12 mouse cellular contexts compared by ENCODE assay signal in the genomic region with DNA sequence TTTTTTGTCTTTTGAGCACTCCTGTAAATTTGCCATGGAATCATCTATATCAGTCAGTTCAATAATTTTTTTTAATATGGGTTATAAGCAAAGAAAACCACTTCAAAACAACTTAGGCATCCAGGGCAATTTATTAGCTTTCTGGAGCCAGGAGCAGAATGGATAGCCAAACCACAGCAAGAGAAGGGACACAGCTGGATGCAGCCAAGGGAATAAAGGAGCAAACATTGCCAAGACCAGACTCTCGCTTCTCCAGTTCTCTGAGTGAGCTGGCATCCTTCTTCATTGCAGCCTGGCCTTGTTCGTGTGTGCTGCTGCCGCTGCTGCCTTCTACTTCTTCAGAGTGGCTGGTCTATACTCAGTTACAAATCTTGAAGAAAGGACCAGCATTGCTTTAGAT.
DNase-seq lines count a peak whose midpoint lies in the region; ATAC-seq and TF ChIP-seq lines count a peak whose summit lies in the region.
"Had no signal": no experiment of that assay in that cellular context is flagged by ENCODE, and none has a peak within 500 bp of the region (broad histone marks: within the 10 kb centered on the region; RNA-seq: fewer than 3 reads in every experiment).

No protein-coding gene starts in this region.

- no peak overlapping the region for H3K9ac ChIP-seq in hindbrain, postnatal 0 days (replicated peaks; ENCODE audit: low read length)
- H3K9ac ChIP-seq in hindbrain, embryonic 16.5 days (ENCODE audit: low read depth, low read length) = no peak overlapping the region
- H3K9ac ChIP-seq in midbrain, postnatal 0 days (replicated peaks; ENCODE audit: low read length, poor library complexity, severe bottlenecking) = no peak overlapping the region
- no peak overlapping the region for H3K9ac ChIP-seq in midbrain, embryonic 15.5 days
- H3K9ac ChIP-seq: liver, embryonic 13.5 days; midbrain, embryonic 13.5 days; neural tube, embryonic 15.5 days had no signal

- H3K4me3 ChIP-seq in hindbrain, postnatal 0 days (ENCODE audit: low read length) = no peak overlapping the region
- no peak overlapping the region for H3K4me3 ChIP-seq in hindbrain, embryonic 16.5 days (ENCODE audit: low read length)
- H3K4me3 ChIP-seq in midbrain, postnatal 0 days (ENCODE audit: low read depth, low read length) = no peak overlapping the region
- no peak overlapping the region for H3K4me3 ChIP-seq in midbrain, embryonic 15.5 days
- H3K4me3 ChIP-seq in hindbrain, embryonic 10.5 days = no peak overlapping the region
- H3K4me3 ChIP-seq: erythroblast, embryonic 14.5 days; liver, embryonic 13.5 days; midbrain, embryonic 13.5 days; neural tube, embryonic 15.5 days had no signal

- no peaks in the 10 kb centered on the region for H3K9me3 ChIP-seq in hindbrain, postnatal 0 days (ENCODE audit: low read length)
- no peaks in the 10 kb centered on the region for H3K9me3 ChIP-seq in hindbrain, embryonic 16.5 days (ENCODE audit: control insufficient read depth, low read length)
- H3K9me3 ChIP-seq in midbrain, postnatal 0 days (ENCODE audit: low read length) = no peaks in the 10 kb centered on the region
- no peaks in the 10 kb centered on the region for H3K9me3 ChIP-seq in midbrain, embryonic 15.5 days
- H3K9me3 ChIP-seq in hindbrain, embryonic 10.5 days = no peaks in the 10 kb centered on the region
- H3K9me3 ChIP-seq: liver, embryonic 13.5 days; midbrain, embryonic 13.5 days; neural tube, embryonic 15.5 days had no signal

- WGBS in hindbrain, postnatal 0 days = 65% methylated on average over 3 of the region's 3 CpGs
- WGBS in hindbrain, embryonic 16.5 days = 65% methylated on average over 3 of the region's 3 CpGs
- 78% methylated on average over 3 of the region's 3 CpGs for WGBS in midbrain, postnatal 0 days
- WGBS in midbrain, embryonic 15.5 days = 75% methylated on average over 3 of the region's 3 CpGs
- 88% methylated on average over 3 of the region's 3 CpGs for WGBS in hindbrain, embryonic 10.5 days

- DNase-seq in adrenal gland, adult 2 months = peak; percentile 52
- DNase-seq in adrenal gland, postnatal 14 days = no peak
- DNase-seq in hindbrain, postnatal 0 days (ENCODE audit: low spot score) = peak; percentile 27
- peak; percentile 17 for DNase-seq in midbrain, postnatal 0 days (ENCODE audit: low spot score)
- no peak for DNase-seq in thymus, postnatal 25 days
- DNase-seq in hindbrain, embryonic 10.5 days (ENCODE audit: low spot score) = no peak
- DNase-seq: liver, embryonic 13.5 days had no signal

- no peaks in the 10 kb centered on the region for H3K36me3 ChIP-seq in hindbrain, postnatal 0 days (ENCODE audit: insufficient read depth, low read length)
- H3K36me3 ChIP-seq in hindbrain, embryonic 16.5 days (ENCODE audit: control insufficient read depth, insufficient read depth, low read length) = no peaks in the 10 kb centered on the region
- no peaks in the 10 kb centered on the region for H3K36me3 ChIP-seq in midbrain, postnatal 0 days (ENCODE audit: insufficient read depth, low read length)
- H3K36me3 ChIP-seq in midbrain, embryonic 15.5 days (replicated peaks) = no peaks in the 10 kb centered on the region
- no peaks in the 10 kb centered on the region for H3K36me3 ChIP-seq in hindbrain, embryonic 10.5 days
- H3K36me3 ChIP-seq: liver, embryonic 13.5 days; midbrain, embryonic 13.5 days; neural tube, embryonic 15.5 days had no signal

- TF ChIP-seq CTCF in hindbrain, postnatal 0 days (IDR thresholded peaks at IDR 0.05; ENCODE audit: low read depth) = no peak
- no peak for TF ChIP-seq CTCF in midbrain, postnatal 0 days (IDR thresholded peaks at IDR 0.05)

- H3K4me1 ChIP-seq in hindbrain, postnatal 0 days (ENCODE audit: insufficient read depth, low read length) = no peaks in the 10 kb centered on the region
- H3K4me1 ChIP-seq in hindbrain, embryonic 16.5 days (ENCODE audit: control insufficient read depth, insufficient read depth, low read depth, low read length) = no peaks in the 10 kb centered on the region
- H3K4me1 ChIP-seq in midbrain, postnatal 0 days (ENCODE audit: insufficient read depth, low read length) = no peaks in the 10 kb centered on the region
- H3K4me1 ChIP-seq in midbrain, embryonic 15.5 days = no peaks in the 10 kb centered on the region
- H3K4me1 ChIP-seq in hindbrain, embryonic 10.5 days (replicated peaks) = no peaks in the 10 kb centered on the region
- H3K4me1 ChIP-seq: liver, embryonic 13.5 days; midbrain, embryonic 13.5 days; neural tube, embryonic 15.5 days had no signal

- no peaks in the 10 kb centered on the region for H3K27me3 ChIP-seq in hindbrain, postnatal 0 days (ENCODE audit: insufficient read depth, low read length)
- H3K27me3 ChIP-seq in hindbrain, embryonic 16.5 days (replicated peaks; ENCODE audit: control insufficient read depth, insufficient read depth, low read length) = no peaks in the 10 kb centered on the region
- H3K27me3 ChIP-seq in midbrain, postnatal 0 days (ENCODE audit: insufficient read depth, low read length) = no peaks in the 10 kb centered on the region
- no peaks in the 10 kb centered on the region for H3K27me3 ChIP-seq in midbrain, embryonic 15.5 days (replicated peaks)
- no peaks in the 10 kb centered on the region for H3K27me3 ChIP-seq in hindbrain, embryonic 10.5 days (ENCODE audit: insufficient read depth, poor library complexity, severe bottlenecking)
- H3K27me3 ChIP-seq: liver, embryonic 13.5 days; midbrain, embryonic 13.5 days; neural tube, embryonic 15.5 days had no signal

- no peak overlapping the region for H3K4me2 ChIP-seq in hindbrain, postnatal 0 days (ENCODE audit: low read depth, low read length)
- H3K4me2 ChIP-seq in hindbrain, embryonic 16.5 days (ENCODE audit: low read length) = no peak overlapping the region
- H3K4me2 ChIP-seq in midbrain, postnatal 0 days (ENCODE audit: low read depth, low read length, poor library complexity, severe bottlenecking) = no peak overlapping the region
- H3K4me2 ChIP-seq in midbrain, embryonic 15.5 days = no peak overlapping the region
- H3K4me2 ChIP-seq: liver, embryonic 13.5 days; midbrain, embryonic 13.5 days; neural tube, embryonic 15.5 days had no signal

- no peak for ATAC-seq in hindbrain, postnatal 0 days
- no peak for ATAC-seq in hindbrain, embryonic 16.5 days
- ATAC-seq in midbrain, postnatal 0 days (ENCODE audit: low FRiP score) = no peak
- no peak for ATAC-seq in midbrain, embryonic 15.5 days (replicated peaks)
- ATAC-seq: midbrain, embryonic 13.5 days had no signal

- no peak overlapping the region for H3K27ac ChIP-seq in hindbrain, postnatal 0 days
- no peak overlapping the region for H3K27ac ChIP-seq in hindbrain, embryonic 16.5 days (ENCODE audit: low read depth, low read length)
- H3K27ac ChIP-seq in midbrain, postnatal 0 days (ENCODE audit: low read depth, low read length) = no peak overlapping the region
- H3K27ac ChIP-seq in midbrain, embryonic 15.5 days = no peak overlapping the region
- no peak overlapping the region for H3K27ac ChIP-seq in hindbrain, embryonic 10.5 days
- H3K27ac ChIP-seq: liver, embryonic 13.5 days; midbrain, embryonic 13.5 days; neural tube, embryonic 15.5 days had no signal

Comparison
In these comparisons a context has a peak if more than half of its experiments do, and no peak if none do; other contexts are left out.
1. DNase-seq: peak in adrenal gland, adult 2 months (single experiment), hindbrain, postnatal 0 days (single experiment) and midbrain, postnatal 0 days (single experiment); none in adrenal gland, postnatal 14 days (single experiment), thymus, postnatal 25 days (single experiment) and hindbrain, embryonic 10.5 days (single experiment).